Mouse (Mus musculus) liver, embryonic 14.5 days (tissue): ENCODE data around the gene Gm44790. TPM values are rescaled to one million over a fixed set of nuclear protein-coding genes. Genes with fewer than 3 reads are reported as not detected.

Experiments
- ATAC-seq: fragments of 200-750 bp; cut with Nextera tagmentation; 2 replicates; pipeline ENCODE4 v1.8.0; 2017; ENCODE audit warnings: moderate number of reproducible peaks, mild to moderate bottlenecking, moderate library complexity; ENCODE audit not compliant: insufficient read depth
- DNase-seq, 3 experiments: peaks; one replicate each; pipeline ENCODE4 v3.0.0-alpha.2; 2012 to 2013; ENCODE audit warnings: low read depth in 3 of 3, low spot score in 3 of 3
- H3K27ac ChIP-seq: fragments of 300-500 bp; sonication (generic); 2 replicates; pipeline ENCODE4 v1.5.1; 2014; ENCODE audit warnings: moderate library complexity, mild to moderate bottlenecking, control low read depth, inconsistent platforms
- H3K27me3 ChIP-seq: fragments of 300-500 bp; sonication (generic); 2 replicates; pipeline ENCODE4 v1.6.1; 2014; ENCODE audit warnings: mild to moderate bottlenecking, low read length, moderate library complexity; ENCODE audit not compliant: control insufficient read depth, insufficient read depth
- H3K36me3 ChIP-seq: fragments of 300-500 bp; sonication (generic); replicated peaks from 2 replicates; pipeline ENCODE4 v1.6.1; 2014; ENCODE audit warnings: low read depth; ENCODE audit not compliant: control insufficient read depth, insufficient read depth
- H3K4me1 ChIP-seq, 2 experiments: fragments of 200-500 bp in 1 of 2; fragments of 300-500 bp in 1 of 2; sonication (generic) in 1 of 2; replicated peaks; 2 replicates each; pipeline ENCODE4 v1.6.1; 2012 to 2014; ENCODE audit warnings: antibody characterized with exemption in 1 of 2, inconsistent platforms in 1 of 2, low read length in 1 of 2; ENCODE audit not compliant: control insufficient read depth in 2 of 2, insufficient read depth in 2 of 2
- H3K4me2 ChIP-seq: fragments of 300-500 bp; sonication (generic); 2 replicates; pipeline ENCODE4 v1.6.1; 2014; ENCODE audit warnings: low read depth, mild to moderate bottlenecking, control low read depth, moderate library complexity
- H3K4me3 ChIP-seq, 2 experiments: fragments of 200-500 bp in 1 of 2; fragments of 300-500 bp in 1 of 2; sonication (generic) in 1 of 2; 2 replicates each; pipeline ENCODE4 v1.5.1; 2012 to 2014; ENCODE audit warnings: low read depth in 2 of 2, low read length in 2 of 2, mild to moderate bottlenecking in 2 of 2, control low read depth in 1 of 2, inconsistent platforms in 1 of 2, moderate library complexity in 1 of 2; ENCODE audit not compliant: insufficient read depth in 1 of 2
- H3K9ac ChIP-seq: fragments of 300-500 bp; sonication (generic); replicated peaks from 2 replicates; pipeline ENCODE4 v1.6.1; 2014; ENCODE audit warnings: mild to moderate bottlenecking, control low read depth, moderate library complexity
- H3K9me3 ChIP-seq: fragments of 300-500 bp; sonication (generic); 2 replicates; pipeline ENCODE4 v1.6.1; 2016; ENCODE audit warnings: low read length, mixed read lengths; ENCODE audit not compliant: control insufficient read depth
- CTCF ChIP-seq: IDR thresholded peaks from 2 replicates; pipeline ENCODE4 v1.5.1; 2016; ENCODE audit warnings: antibody characterized with exemption, low read depth, control low read depth
- EP300 ChIP-seq: IDR thresholded peaks from 2 replicates; pipeline ENCODE4 v1.6.1; 2016; ENCODE audit warnings: antibody characterized with exemption, low read depth
- WGBS: fragments of 180-500 bp; shearing (Covaris S2); extraction: QIAGEN DNeasy Blood & Tissue Kit; methylation state at CpG from one replicate; pipeline ENCODE4 v1.1.7; 2014; ENCODE audit not compliant: insufficient replicate concordance; 5-methylcytosine and 5-hydroxymethylcytosine counted together
- polyA plus RNA-seq, 2 experiments: library from polyadenylated mRNA; depleted of rRNA in 1 of 2; stranded (reverse) in 1 of 2; unstranded in 1 of 2; fragments of >200 nt; fragmentation: Nextera tagmentation in 1 of 2; extraction: Ambion mirVana in 1 of 2; gene quantifications; 2 replicates each; pipeline versions ENCODE4 v1.2.1 to v1.2.3; 2012 to 2014

Gene Gm44790
- polyA plus RNA-seq, 2 experiments: 0.11 TPM; not detected in 1

- no peak overlapping the region for H3K27ac ChIP-seq
- no peak overlapping the region for H3K9ac ChIP-seq
- no peak for TF ChIP-seq EP300
- DNase-seq (no peak), ATAC-seq (no peak)
- peaks cover 8% of the 10 kb centered on the region for H3K36me3 ChIP-seq
- no peaks in the 10 kb centered on the region for H3K9me3 ChIP-seq
- no peak overlapping the region for H3K4me3 ChIP-seq
- H3K4me1 ChIP-seq: peaks cover 3 to 5% of the 10 kb centered on the region in 2 experiments; a peak in 2 of 4 replicates
- H3K27me3 ChIP-seq: no peaks in the 10 kb centered on the region
- no peak overlapping the region for H3K4me2 ChIP-seq
- 37% methylated on average over 4 of the region's 4 CpGs for WGBS
Measured at GRCm38 (mm10) chr6:86384692-86385091, 41.8 kb upstream of the Gm44790 start.

- no peaks in the 10 kb centered on the region for H3K9me3 ChIP-seq
Measured at GRCm38 (mm10) chr6:86385362-86386104, 40.9 kb upstream of the Gm44790 start.

GRCm38 (mm10) chr6:86387313-86387712 lies 39.1 kb upstream of the Gm44790 start:
- 75% methylated on average over 12 of the region's 12 CpGs for WGBS
- no peak overlapping the region for H3K4me2 ChIP-seq
- no peak overlapping the region for H3K9ac ChIP-seq
- ATAC-seq: no peak
- H3K36me3 ChIP-seq: peaks cover 18% of the 10 kb centered on the region
- no peak overlapping the region for H3K4me3 ChIP-seq
- DNase-seq: no peak
- no peaks in the 10 kb centered on the region for H3K27me3 ChIP-seq
- TF ChIP-seq EP300: no peak
- TF ChIP-seq CTCF: no peak
- no peaks in the 10 kb centered on the region for H3K9me3 ChIP-seq
- H3K27ac ChIP-seq: no peak overlapping the region
- H3K4me1 ChIP-seq: peaks cover 3 to 5% of the 10 kb centered on the region in 2 experiments; a peak in 2 of 4 replicates

More at GRCm38 (mm10) chr6:86385362-86386104, 40.9 kb upstream of the Gm44790 start:
- ATAC-seq (peak; percentile 50; the same call in 1 of the 2 replicates), DNase-seq (no peak)
- H3K36me3 ChIP-seq: peaks cover 8% of the 10 kb centered on the region
- peaks cover 3 to 5% of the 10 kb centered on the region in 2 experiments; a peak in 2 of 4 replicates for H3K4me1 ChIP-seq
- no peak overlapping the region for H3K27ac ChIP-seq
- no peak overlapping the region for H3K9ac ChIP-seq
- WGBS: 67% methylated on average over 5 of the region's 5 CpGs
- H3K4me3 ChIP-seq: no peak overlapping the region
- H3K4me2 ChIP-seq: no peak overlapping the region
- no peaks in the 10 kb centered on the region for H3K27me3 ChIP-seq
- no peak for TF ChIP-seq EP300

GRCm38 (mm10) chr6:86388461-86388860 lies 38.0 kb upstream of the Gm44790 start:
- Histone ChIP-seq H3K27me3 (no peaks in the 10 kb centered on the region), H3K4me3 (no peak overlapping the region), H3K4me2 (no peak overlapping the region), H3K9me3 (no peaks in the 10 kb centered on the region), H3K36me3 (peaks cover 20% of the 10 kb centered on the region), H3K4me1 (peaks cover 3 to 5% of the 10 kb centered on the region in 2 experiments; a peak in 2 of 4 replicates), H3K9ac (no peak overlapping the region), H3K27ac (no peak overlapping the region)
- no peak for ATAC-seq
- DNase-seq: no peak
- TF ChIP-seq CTCF (no peak), EP300 (no peak)
- WGBS: 75% methylated on average over 18 of the region's 18 CpGs

- H3K9ac ChIP-seq: no peak overlapping the region
- peaks cover 2 to 8% of the 10 kb centered on the region in 2 experiments; a peak in 2 of 4 replicates for H3K4me1 ChIP-seq
- TF ChIP-seq CTCF: peak; percentile 62
- no peak for TF ChIP-seq EP300
- H3K27me3 ChIP-seq: no peaks in the 10 kb centered on the region
- H3K4me3 ChIP-seq: no peak overlapping the region
- no peak overlapping the region for H3K4me2 ChIP-seq
- no peaks in the 10 kb centered on the region for H3K9me3 ChIP-seq
- no peak overlapping the region for H3K27ac ChIP-seq
- no peak for ATAC-seq
- 76% methylated on average over 5 of the region's 5 CpGs for WGBS
- H3K36me3 ChIP-seq: peaks cover 20% of the 10 kb centered on the region
- DNase-seq: no peak
Measured at GRCm38 (mm10) chr6:86391326-86391725, 35.1 kb upstream of the Gm44790 start.
